ENCODE assay signal across 11 mouse cellular contexts in the genomic region with DNA sequence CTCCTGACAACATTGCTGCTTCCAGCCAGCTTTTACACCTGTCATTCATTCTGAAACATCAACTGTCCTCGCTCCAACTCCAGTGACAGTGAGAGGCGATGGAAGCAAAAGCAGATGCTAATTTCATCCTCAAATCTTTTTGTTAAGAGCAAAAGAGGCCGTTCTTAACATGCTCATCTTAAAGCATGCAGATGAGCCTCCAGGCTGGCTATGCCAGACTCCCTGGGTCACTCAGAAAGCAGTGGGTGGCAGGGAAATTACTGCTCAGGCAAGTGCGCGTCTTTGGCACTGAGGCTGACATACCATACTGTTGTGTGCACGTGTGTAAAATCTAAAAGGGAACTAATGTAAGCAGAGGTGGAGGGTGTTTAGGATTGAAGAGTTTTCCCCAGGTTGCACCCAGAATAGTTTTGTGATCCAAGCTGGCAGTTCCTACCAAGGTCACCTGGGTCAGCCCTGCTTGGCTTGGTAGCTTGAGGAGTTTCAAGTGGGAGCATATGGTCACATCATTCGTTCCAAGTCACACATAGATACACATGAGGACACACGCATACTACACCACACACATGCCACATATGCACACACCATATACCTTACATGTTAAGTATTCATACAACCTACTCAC.
"Had no signal": no experiment of that assay in that cellular context is flagged by ENCODE, and none has a peak within 500 bp of the region (broad histone marks: within the 10 kb centered on the region; RNA-seq: fewer than 3 reads in every experiment).

No protein-coding gene starts in this region.

- H3K4me1 ChIP-seq: midbrain, embryonic 12.5 days; stomach, embryonic 15.5 days had no signal

- DNase-seq: kidney, postnatal 4 days; left cerebral cortex, postnatal 4 days; lung, adult 18-20 months; right cerebral cortex, postnatal 14 days; thymus, postnatal 4 days had no signal

- H3K4me2 ChIP-seq: limb, embryonic 13.5 days; midbrain, embryonic 12.5 days; stomach, embryonic 15.5 days had no signal

- H3K36me3 ChIP-seq: limb, embryonic 13.5 days; midbrain, embryonic 12.5 days; stomach, embryonic 15.5 days had no signal

- H3K27me3 ChIP-seq: limb, embryonic 13.5 days; midbrain, embryonic 12.5 days; stomach, embryonic 15.5 days had no signal

- H3K9ac ChIP-seq: limb, embryonic 13.5 days; liver, embryonic 14.5 days; midbrain, embryonic 12.5 days; stomach, embryonic 15.5 days had no signal

- ATAC-seq: midbrain, embryonic 16.5 days had no signal

- H3K27ac ChIP-seq: layer of hippocampus, adult 2 months; limb, embryonic 13.5 days; liver, embryonic 14.5 days; midbrain, embryonic 12.5 days; stomach, embryonic 15.5 days had no signal

- H3K4me3 ChIP-seq: layer of hippocampus, adult 2 months; limb, embryonic 13.5 days; midbrain, embryonic 12.5 days; stomach, embryonic 15.5 days had no signal

- H3K9me3 ChIP-seq: limb, embryonic 13.5 days; midbrain, embryonic 12.5 days; stomach, embryonic 15.5 days had no signal
